Mouse (Mus musculus): ENCODE measurements at regions not wholly inside any gene's neighbourhood (a gene's known extent, or its start where the extent isn't known, plus 50 kb on each side); places are given as distances from the start of the nearest gene placed in this dataset.

DNA sequence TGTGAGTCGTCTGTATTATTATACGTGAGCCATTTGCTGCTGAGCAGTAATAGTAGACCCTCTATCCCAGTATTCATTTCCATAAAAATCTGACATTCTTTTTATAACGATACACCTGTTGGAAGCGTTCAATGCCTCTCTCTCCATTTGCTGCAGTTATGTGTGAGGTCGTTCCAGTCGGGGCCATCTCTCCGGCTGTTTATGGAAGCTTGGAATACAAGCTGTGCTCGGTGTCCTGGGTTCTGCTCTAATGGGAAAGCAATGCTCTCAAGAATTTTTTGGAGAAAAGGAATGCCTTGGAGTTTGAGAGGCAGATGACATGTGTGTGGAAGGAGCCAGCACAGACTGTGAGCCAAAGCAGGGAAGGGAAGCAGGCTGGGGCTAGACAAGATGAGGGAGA lies 414.1 kb downstream of the Lmo4 start:
- Histone ChIP-seq H3K9me3 (ENCODE audit: low read length) (no peaks in the 10 kb centered on the region), H3K4me3 (ENCODE audit: low read length) (no peak overlapping the region), H3K4me1 (ENCODE audit: insufficient read depth, low read length) (0 out of 2 replicates have a peak, but pooled peaks cover 3% of the 10 kb centered on the region), H3K36me3 (ENCODE audit: insufficient read depth, low read length) (no peaks in the 10 kb centered on the region), H3K4me2 (replicated peaks; ENCODE audit: low read depth, low read length) (no peak overlapping the region), H3K9ac (replicated peaks; ENCODE audit: low read length) (no peak overlapping the region), H3K27ac (ENCODE audit: low read length) (no peak overlapping the region), H3K27me3 (ENCODE audit: insufficient read depth, low read length) (no peaks in the 10 kb centered on the region)
- no peak for ATAC-seq (ENCODE audit: low FRiP score, low TSS enrichment)
- WGBS, result 75% methylated on average over 8 of the region's 8 CpGs

DNA sequence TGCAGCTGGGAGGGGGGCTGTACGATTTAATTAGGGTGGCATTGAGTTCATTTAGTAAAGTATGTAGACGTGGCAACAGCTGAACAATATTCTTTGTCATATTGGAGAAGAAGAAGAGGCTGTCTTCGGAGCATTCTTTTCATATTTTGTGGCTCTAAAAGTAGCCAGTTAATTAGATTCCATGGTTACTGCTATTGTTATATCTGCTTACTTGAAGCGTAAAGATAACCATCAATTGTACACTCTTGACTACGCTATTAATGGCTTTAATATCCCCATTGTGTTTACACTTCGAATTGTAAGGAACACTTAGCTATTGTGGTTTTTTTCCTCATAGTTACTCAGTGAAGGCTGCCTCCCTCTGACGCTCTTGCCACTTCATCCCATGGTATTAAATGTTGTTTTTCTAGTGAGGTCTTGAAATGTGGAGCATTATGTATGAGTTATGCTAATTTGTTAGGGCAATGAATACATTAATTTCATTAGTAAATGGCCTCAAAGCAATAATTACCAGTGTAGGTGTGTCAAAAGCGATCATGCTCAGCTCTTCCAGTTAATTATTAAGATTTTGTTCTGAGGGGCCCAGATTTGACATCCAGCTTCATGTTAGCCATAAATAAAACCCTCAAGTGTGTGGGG lies 415.0 kb downstream of the Lmo4 start:
- Histone ChIP-seq H3K4me1 (ENCODE audit: insufficient read depth, low read length) (0 out of 2 replicates have a peak, but pooled peaks cover 3% of the 10 kb centered on the region), H3K4me3 (ENCODE audit: low read length) (no peak overlapping the region)

DNA sequence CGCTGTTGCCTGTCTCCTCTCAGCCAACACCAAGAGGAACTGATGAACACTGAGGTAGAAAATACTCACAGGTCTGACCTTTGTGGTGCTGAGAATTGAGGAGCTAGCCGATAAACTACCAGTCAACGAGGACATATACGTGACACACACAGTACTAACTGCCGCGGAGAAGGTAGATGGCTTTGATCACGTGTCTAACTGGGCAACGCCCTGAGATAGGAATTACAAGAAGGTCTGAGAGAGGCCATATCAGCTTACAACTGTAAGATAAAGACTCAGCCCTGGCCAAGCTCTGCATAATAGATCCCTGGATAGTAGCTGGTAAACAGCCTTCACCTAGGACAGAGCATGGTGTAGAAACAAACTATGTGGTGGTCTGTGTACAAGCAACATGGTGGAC lies 418.1 kb downstream of the Lmo4 start:
- H3K9ac ChIP-seq (replicated peaks; ENCODE audit: low read length), result no peak overlapping the region
- H3K27me3 ChIP-seq (ENCODE audit: insufficient read depth, low read length), result no peaks in the 10 kb centered on the region
- WGBS, result 90% methylated on average over 8 of the region's 8 CpGs
- H3K4me1 ChIP-seq (ENCODE audit: insufficient read depth, low read length), result 0 out of 2 replicates have a peak, but pooled peaks cover 3% of the 10 kb centered on the region
- H3K27ac ChIP-seq (ENCODE audit: low read length), result no peak overlapping the region
- H3K4me3 ChIP-seq (ENCODE audit: low read length), result no peak overlapping the region
- no peaks in the 10 kb centered on the region for H3K36me3 ChIP-seq (ENCODE audit: insufficient read depth, low read length)
- no peak overlapping the region for H3K4me2 ChIP-seq (replicated peaks; ENCODE audit: low read depth, low read length)
- no peak for ATAC-seq (ENCODE audit: low FRiP score, low TSS enrichment)
- H3K9me3 ChIP-seq (ENCODE audit: low read length), result no peaks in the 10 kb centered on the region

More for the DNA sequence above, 415.0 kb downstream of the Lmo4 start:
- H3K4me2 ChIP-seq (replicated peaks; ENCODE audit: low read depth, low read length), result no peak overlapping the region
- no peak for ATAC-seq (ENCODE audit: low FRiP score, low TSS enrichment)
- no peak overlapping the region for H3K27ac ChIP-seq (ENCODE audit: low read length)
- WGBS, result 54% methylated on average over 8 of the region's 8 CpGs
- no peaks in the 10 kb centered on the region for H3K27me3 ChIP-seq (ENCODE audit: insufficient read depth, low read length)
- no peaks in the 10 kb centered on the region for H3K9me3 ChIP-seq (ENCODE audit: low read length)
- no peak overlapping the region for H3K9ac ChIP-seq (replicated peaks; ENCODE audit: low read length)
- no peaks in the 10 kb centered on the region for H3K36me3 ChIP-seq (ENCODE audit: insufficient read depth, low read length)

DNA sequence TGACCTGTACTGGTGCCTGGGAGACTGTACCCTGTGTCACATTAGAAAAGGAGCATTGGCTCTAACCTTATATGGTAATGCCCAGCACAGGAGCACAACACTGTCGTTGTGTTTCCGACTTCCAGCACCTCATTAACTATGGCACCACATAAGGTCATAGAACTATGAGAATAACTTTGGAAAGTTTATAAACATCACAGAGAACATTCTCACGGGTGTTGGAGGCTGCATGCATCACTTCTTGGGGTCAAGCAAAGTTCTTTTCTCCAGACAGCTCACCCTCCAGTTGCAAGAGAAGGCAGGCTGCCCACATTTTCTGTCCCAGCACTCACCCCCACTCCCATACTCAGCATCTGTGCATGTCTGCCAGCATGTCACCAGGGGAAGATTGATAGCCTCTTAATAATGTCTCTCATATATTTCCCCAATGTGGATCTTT lies 420.6 kb downstream of the Lmo4 start:
- H3K36me3 ChIP-seq (ENCODE audit: insufficient read depth, low read length), result no peaks in the 10 kb centered on the region
- 0 out of 2 replicates have a peak, but pooled peaks have one; percentile 39 for ATAC-seq (ENCODE audit: low FRiP score, low TSS enrichment)

DNA sequence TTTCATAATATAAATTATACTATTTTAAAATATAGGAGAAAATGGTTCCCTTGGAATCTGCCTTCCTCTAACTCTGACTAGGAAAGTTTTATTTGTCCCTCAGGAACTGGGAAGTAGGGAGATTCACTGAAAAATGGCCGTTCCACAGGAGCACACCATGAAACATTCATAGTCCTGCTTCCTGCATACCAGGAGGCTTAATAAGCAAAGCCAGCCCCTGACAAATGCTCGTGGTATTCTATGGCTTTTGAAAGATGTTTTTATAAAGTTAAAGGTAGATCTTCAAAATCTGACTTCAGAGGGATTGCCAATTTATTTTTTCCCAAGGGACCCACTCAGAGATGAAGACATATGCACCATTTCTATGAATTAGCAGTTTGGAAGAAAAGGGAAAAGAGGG lies 426.9 kb downstream of the Lmo4 start:
- H3K4me1 ChIP-seq (ENCODE audit: insufficient read depth, low read length), result no peaks in the 10 kb centered on the region
- H3K4me2 ChIP-seq (replicated peaks; ENCODE audit: low read depth, low read length), result no peak overlapping the region
- WGBS, result 48% methylated on average over 2 of the region's 2 CpGs
- H3K9ac ChIP-seq (replicated peaks; ENCODE audit: low read length), result no peak overlapping the region
- ATAC-seq (ENCODE audit: low FRiP score, low TSS enrichment), result no peak
- no peaks in the 10 kb centered on the region for H3K9me3 ChIP-seq (ENCODE audit: low read length)
- H3K27ac ChIP-seq (ENCODE audit: low read length), result no peak overlapping the region
- H3K27me3 ChIP-seq (ENCODE audit: insufficient read depth, low read length), result no peaks in the 10 kb centered on the region
- H3K4me3 ChIP-seq (ENCODE audit: low read length), result no peak overlapping the region
- no peaks in the 10 kb centered on the region for H3K36me3 ChIP-seq (ENCODE audit: insufficient read depth, low read length)

More for the DNA sequence above, 420.6 kb downstream of the Lmo4 start:
- 32% methylated on average over 3 of the region's 3 CpGs for WGBS
- Histone ChIP-seq H3K4me1 (ENCODE audit: insufficient read depth, low read length) (no peaks in the 10 kb centered on the region), H3K9ac (replicated peaks; ENCODE audit: low read length) (no peak overlapping the region), H3K4me2 (replicated peaks; ENCODE audit: low read depth, low read length) (no peak overlapping the region), H3K27ac (ENCODE audit: low read length) (no peak overlapping the region), H3K27me3 (ENCODE audit: insufficient read depth, low read length) (no peaks in the 10 kb centered on the region), H3K4me3 (ENCODE audit: low read length) (no peak overlapping the region), H3K9me3 (ENCODE audit: low read length) (no peaks in the 10 kb centered on the region)

DNA sequence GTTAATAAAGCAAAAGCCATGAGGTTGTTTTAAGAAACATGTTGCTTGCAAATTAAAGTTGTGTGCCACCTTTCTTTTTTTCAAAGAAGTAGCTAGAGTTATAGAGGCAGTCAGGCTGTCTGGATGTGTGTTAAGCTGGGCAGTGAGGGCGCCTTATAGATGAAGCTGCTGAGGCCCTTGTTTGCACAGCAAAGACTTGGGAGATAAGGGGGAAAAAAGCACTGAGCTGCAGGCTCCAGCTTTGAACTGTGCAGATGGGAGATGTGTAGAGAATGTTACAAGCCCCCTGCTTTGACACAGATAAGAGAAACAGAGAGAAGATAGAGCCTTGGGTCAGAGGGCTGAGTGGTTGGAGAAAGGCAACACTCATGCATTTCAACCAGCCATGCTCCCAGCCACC lies 445.7 kb downstream of the Lmo4 start:
- H3K36me3 ChIP-seq (ENCODE audit: insufficient read depth, low read length), result no peaks in the 10 kb centered on the region
- ATAC-seq (ENCODE audit: low FRiP score, low TSS enrichment), result no peak
- H3K4me2 ChIP-seq (replicated peaks; ENCODE audit: low read depth, low read length), result no peak overlapping the region
- no peak overlapping the region for H3K4me3 ChIP-seq (ENCODE audit: low read length)
- H3K4me1 ChIP-seq (ENCODE audit: insufficient read depth, low read length), result no peaks in the 10 kb centered on the region
- no peaks in the 10 kb centered on the region for H3K27me3 ChIP-seq (ENCODE audit: insufficient read depth, low read length)
- H3K27ac ChIP-seq (ENCODE audit: low read length), result no peak overlapping the region
- H3K9ac ChIP-seq (replicated peaks; ENCODE audit: low read length), result no peak overlapping the region
- H3K9me3 ChIP-seq (ENCODE audit: low read length), result no peaks in the 10 kb centered on the region
- 88% methylated on average over 1 of the region's 1 CpGs for WGBS

DNA sequence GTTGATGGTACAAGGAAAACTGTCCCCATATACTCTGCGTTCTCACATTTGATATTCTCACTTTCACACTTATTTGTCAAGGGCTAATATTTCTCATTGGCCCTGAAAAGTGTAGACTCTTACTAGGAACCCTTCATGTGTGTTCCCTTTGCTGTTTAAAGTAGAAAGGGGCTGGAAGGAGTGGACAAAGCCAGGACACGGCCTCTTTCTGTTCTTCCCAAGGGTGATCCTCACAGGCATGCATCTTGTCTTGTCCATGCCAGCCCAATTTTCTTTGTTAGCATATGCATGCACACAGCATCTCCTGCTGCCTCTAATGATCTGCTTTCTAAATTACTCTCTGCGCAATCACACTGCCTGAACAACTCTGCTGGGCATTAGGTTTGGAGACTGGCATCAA lies 451.8 kb downstream of the Lmo4 start:
- Histone ChIP-seq H3K4me2 (replicated peaks; ENCODE audit: low read depth, low read length) (no peak overlapping the region), H3K27ac (ENCODE audit: low read length) (no peak overlapping the region), H3K4me3 (ENCODE audit: low read length) (no peak overlapping the region), H3K9me3 (ENCODE audit: low read length) (no peaks in the 10 kb centered on the region), H3K36me3 (ENCODE audit: insufficient read depth, low read length) (no peaks in the 10 kb centered on the region), H3K27me3 (ENCODE audit: insufficient read depth, low read length) (no peaks in the 10 kb centered on the region), H3K9ac (replicated peaks; ENCODE audit: low read length) (no peak overlapping the region), H3K4me1 (ENCODE audit: insufficient read depth, low read length) (no peaks in the 10 kb centered on the region)
- 92% methylated on average over 3 of the region's 3 CpGs for whole genome bisulfite sequencing
- no peak for ATAC-seq (ENCODE audit: low FRiP score, low TSS enrichment)

DNA sequence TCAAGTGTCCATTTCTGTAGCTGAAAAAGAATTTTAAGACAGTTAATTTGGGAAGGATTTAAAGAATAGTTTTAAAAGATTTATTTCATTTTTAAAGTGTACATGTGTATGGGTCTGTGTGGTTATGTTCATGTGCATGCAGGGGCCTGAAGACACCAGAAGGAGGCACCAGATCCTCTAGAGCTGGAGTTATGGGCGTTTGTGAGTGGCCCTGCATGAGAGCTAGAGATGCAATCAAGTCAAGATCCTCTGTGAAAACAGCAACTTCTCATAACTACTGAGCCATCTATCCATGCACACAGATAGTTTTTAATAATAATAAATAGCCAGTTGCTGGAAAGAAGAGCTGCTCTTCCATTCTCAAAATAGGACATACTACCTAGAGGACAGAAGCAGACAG lies 452.4 kb downstream of the Lmo4 start:
- Histone ChIP-seq H3K27ac (ENCODE audit: low read length) (no peak overlapping the region), H3K4me3 (ENCODE audit: low read length) (no peak overlapping the region), H3K4me1 (ENCODE audit: insufficient read depth, low read length) (no peaks in the 10 kb centered on the region), H3K4me2 (replicated peaks; ENCODE audit: low read depth, low read length) (no peak overlapping the region), H3K9ac (replicated peaks; ENCODE audit: low read length) (no peak overlapping the region), H3K27me3 (ENCODE audit: insufficient read depth, low read length) (no peaks in the 10 kb centered on the region), H3K9me3 (ENCODE audit: low read length) (no peaks in the 10 kb centered on the region), H3K36me3 (ENCODE audit: insufficient read depth, low read length) (no peaks in the 10 kb centered on the region)
- no peak for ATAC-seq (ENCODE audit: low FRiP score, low TSS enrichment)
- 74% methylated on average over 1 of the region's 1 CpGs for WGBS

DNA sequence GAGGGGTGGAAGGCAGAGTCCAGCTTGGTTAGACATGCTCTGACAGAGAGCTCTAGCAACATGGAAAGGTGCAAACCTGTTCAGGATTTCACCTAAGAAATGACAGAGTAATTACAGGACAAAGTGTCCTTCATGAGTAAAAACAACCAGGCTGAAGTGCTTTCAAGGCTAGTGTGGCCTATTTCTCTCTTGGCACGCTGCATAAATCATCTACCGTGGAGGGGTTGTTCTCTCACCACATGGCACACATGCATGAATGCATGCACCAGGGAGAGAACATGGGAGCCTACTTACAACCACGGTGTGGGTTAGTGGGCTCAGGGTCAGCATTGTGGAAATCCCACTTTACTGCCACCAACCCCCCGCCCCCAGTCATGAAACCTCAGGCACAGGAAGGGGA lies 454.9 kb downstream of the Lmo4 start:
- Histone ChIP-seq H3K36me3 (ENCODE audit: insufficient read depth, low read length) (no peaks in the 10 kb centered on the region), H3K4me1 (ENCODE audit: insufficient read depth, low read length) (no peaks in the 10 kb centered on the region), H3K27ac (ENCODE audit: low read length) (no peak overlapping the region), H3K4me3 (ENCODE audit: low read length) (no peak overlapping the region), H3K9me3 (ENCODE audit: low read length) (no peaks in the 10 kb centered on the region), H3K4me2 (replicated peaks; ENCODE audit: low read depth, low read length) (no peak overlapping the region), H3K27me3 (ENCODE audit: insufficient read depth, low read length) (no peaks in the 10 kb centered on the region), H3K9ac (replicated peaks; ENCODE audit: low read length) (no peak overlapping the region)
- ATAC-seq (ENCODE audit: low FRiP score, low TSS enrichment), result no peak
- 56% methylated on average over 4 of the region's 4 CpGs for WGBS

DNA sequence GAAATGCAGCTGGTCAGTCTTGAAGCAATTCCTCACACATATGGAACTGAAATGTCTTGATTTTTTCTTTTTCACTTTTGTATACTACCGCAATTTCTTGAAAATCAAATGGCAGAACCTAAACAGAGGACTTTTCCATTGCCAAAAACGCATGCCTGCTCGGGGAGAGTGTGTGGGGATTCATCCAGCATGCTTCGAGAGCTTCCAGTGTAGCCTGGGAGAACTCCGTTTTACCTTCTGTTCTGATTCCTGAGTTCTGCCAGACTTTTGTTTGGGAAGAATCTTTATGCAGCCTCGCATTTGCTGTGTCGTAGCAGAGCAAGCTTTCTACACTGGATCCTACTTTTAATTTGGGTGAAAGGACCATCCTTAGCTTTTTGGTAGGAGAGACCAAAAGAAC lies 461.4 kb downstream of the Lmo4 start:
- WGBS, result 73% methylated on average over 7 of the region's 7 CpGs
- Histone ChIP-seq H3K9ac (replicated peaks; ENCODE audit: low read length) (no peak overlapping the region; the same call in 1 of the 2 replicates), H3K27ac (ENCODE audit: low read length) (0 out of 2 replicates have a peak overlapping the region, but pooled peaks have one; percentile 18), H3K4me3 (ENCODE audit: low read length) (no peak overlapping the region), H3K9me3 (ENCODE audit: low read length) (no peaks in the 10 kb centered on the region), H3K27me3 (ENCODE audit: insufficient read depth, low read length) (no peaks in the 10 kb centered on the region), H3K4me2 (replicated peaks; ENCODE audit: low read depth, low read length) (peak overlapping the region; percentile 42; the same call in 1 of the 2 replicates), H3K4me1 (ENCODE audit: insufficient read depth, low read length) (no peaks in the 10 kb centered on the region), H3K36me3 (ENCODE audit: insufficient read depth, low read length) (no peaks in the 10 kb centered on the region)
- ATAC-seq (ENCODE audit: low FRiP score, low TSS enrichment), result peak; percentile 20; the same call in 1 of the 2 replicates
